Mouse (Mus musculus) forebrain, embryonic 15.5 days (tissue): ENCODE results near the gene Irak1. TPM values are rescaled to one million over a fixed set of nuclear protein-coding genes. Genes with fewer than 3 reads are reported as not detected.
A peak's percentile ranks its signal among the peaks of the same experiment; 100 is the strongest.

Source experiments
- ATAC-seq: fragments of 200-750 bp; cut with Nextera tagmentation; replicated peaks from 2 replicates; pipeline ENCODE4 v1.8.0; 2017; ENCODE audit warnings: mild to moderate bottlenecking, moderate TSS enrichment, moderate library complexity
- H3K27ac ChIP-seq: fragments of 300-500 bp; sonication (generic); replicated peaks from 2 replicates; pipeline ENCODE4 v1.5.1; 2015; ENCODE audit warnings: mild to moderate bottlenecking, inconsistent platforms
- H3K27me3 ChIP-seq: fragments of 300-500 bp; sonication (generic); 2 replicates; pipeline ENCODE4 v1.6.1; 2015; ENCODE audit warnings: inconsistent platforms
- H3K36me3 ChIP-seq: fragments of 300-500 bp; sonication (generic); 2 replicates; pipeline ENCODE4 v1.6.1; 2015; ENCODE audit warnings: mild to moderate bottlenecking, inconsistent platforms
- H3K4me1 ChIP-seq: fragments of 300-500 bp; sonication (generic); 2 replicates; pipeline ENCODE4 v1.6.1; 2015; ENCODE audit warnings: inconsistent platforms
- H3K4me2 ChIP-seq: fragments of 300-500 bp; sonication (generic); replicated peaks from 2 replicates; pipeline ENCODE4 v1.6.1; 2015; ENCODE audit warnings: mild to moderate bottlenecking, inconsistent platforms
- H3K4me3 ChIP-seq: fragments of 300-500 bp; sonication (generic); 2 replicates; pipeline ENCODE4 v1.5.1; 2015; ENCODE audit warnings: mild to moderate bottlenecking, inconsistent platforms
- H3K9ac ChIP-seq: fragments of 300-500 bp; sonication (generic); replicated peaks from 2 replicates; pipeline ENCODE4 v1.6.1; 2015; ENCODE audit warnings: mild to moderate bottlenecking, inconsistent platforms
- H3K9me3 ChIP-seq: fragments of 300-500 bp; sonication (generic); 2 replicates; pipeline ENCODE4 v1.6.1; 2016; ENCODE audit warnings: inconsistent platforms
- WGBS: fragments of 180-500 bp; shearing (Covaris S2); methylation state at CpG from one replicate; pipeline ENCODE4 v1.1.7; 2015; ENCODE audit warnings: mixed read lengths; 5-methylcytosine and 5-hydroxymethylcytosine counted together
- polyA plus RNA-seq: library from polyadenylated mRNA; unstranded; fragments of >200 nt; fragmentation: Nextera tagmentation; extraction: Ambion mirVana; gene quantifications from 2 replicates; pipeline ENCODE4 v1.2.1, GENCODE M21; 2015

Gene Irak1
- polyA plus RNA-seq = 33.3 and 38.2 TPM in 2 replicates

- H3K4me3 ChIP-seq = peak within 1 kb of the TSS; percentile 64
- no peaks in the 10 kb centered on the region for H3K36me3 ChIP-seq
- H3K27me3 ChIP-seq = no peaks in the 10 kb centered on the region
- peak within 1 kb of the TSS; percentile 79 for H3K9ac ChIP-seq
- H3K9me3 ChIP-seq = no peaks in the 10 kb centered on the region
- H3K4me2 ChIP-seq = peak within 1 kb of the TSS; percentile 54
- peak; percentile 88 for ATAC-seq
- H3K4me1 ChIP-seq = peaks cover 6% of the 10 kb centered on the region
- 22% methylated on average over 70 of the region's 72 CpGs for WGBS
- peak within 1 kb of the TSS; percentile 86 for H3K27ac ChIP-seq
Measured at GRCm38 (mm10) chrX:74023188-74024049, at the start of gene Irak1. TSS of gene Irak1 (minus strand) at chrX:74023918.

- Histone ChIP-seq H3K27me3 (no peaks in the 10 kb centered on the region), H3K4me3 (no peak overlapping the region), H3K27ac (no peak overlapping the region), H3K4me2 (no peak overlapping the region), H3K9me3 (no peaks in the 10 kb centered on the region), H3K36me3 (no peaks in the 10 kb centered on the region), H3K9ac (no peak overlapping the region), H3K4me1 (no peaks in the 10 kb centered on the region)
- ATAC-seq = no peak
Measured at GRCm38 (mm10) chrX:74070794-74071193, 47.1 kb upstream of the Irak1 start.

GRCm38 (mm10) chrX:74067891-74068290 lies 44.2 kb upstream of the Irak1 start:
- WGBS = 73% methylated on average over 9 of the region's 9 CpGs
- Histone ChIP-seq H3K4me3 (no peak overlapping the region), H3K9me3 (no peaks in the 10 kb centered on the region), H3K9ac (no peak overlapping the region), H3K4me2 (no peak overlapping the region), H3K27ac (no peak overlapping the region), H3K36me3 (no peaks in the 10 kb centered on the region), H3K4me1 (no peaks in the 10 kb centered on the region), H3K27me3 (no peaks in the 10 kb centered on the region)
- ATAC-seq = no peak

GRCm38 (mm10) chrX:74045107-74045506 lies 21.4 kb upstream of the Irak1 start:
- no peak overlapping the region for H3K27ac ChIP-seq
- H3K4me2 ChIP-seq = no peak overlapping the region
- no peaks in the 10 kb centered on the region for H3K36me3 ChIP-seq
- H3K9ac ChIP-seq = no peak overlapping the region
- H3K27me3 ChIP-seq = no peaks in the 10 kb centered on the region
- no peaks in the 10 kb centered on the region for H3K9me3 ChIP-seq
- no peak for ATAC-seq
- H3K4me1 ChIP-seq = no peaks in the 10 kb centered on the region
- no peak overlapping the region for H3K4me3 ChIP-seq
- 63% methylated on average over 1 of the region's 1 CpGs for WGBS

GRCm38 (mm10) chrX:74037702-74038375 lies 14.1 kb upstream of the Irak1 start:
- H3K4me3 ChIP-seq = no peak overlapping the region
- ATAC-seq = no peak

GRCm38 (mm10) chrX:74030000-74030399 lies 6.3 kb upstream of the Irak1 start:
- no peaks in the 10 kb centered on the region for H3K4me1 ChIP-seq
- H3K9me3 ChIP-seq = no peaks in the 10 kb centered on the region
- no peak overlapping the region for H3K27ac ChIP-seq
- no peak overlapping the region for H3K4me2 ChIP-seq
- no peak overlapping the region for H3K4me3 ChIP-seq
- H3K27me3 ChIP-seq = no peaks in the 10 kb centered on the region
- ATAC-seq = no peak
- WGBS = 47% methylated on average over 1 of the region's 1 CpGs
- H3K9ac ChIP-seq = no peak overlapping the region
- no peaks in the 10 kb centered on the region for H3K36me3 ChIP-seq

More at GRCm38 (mm10) chrX:74037702-74038375, 14.1 kb upstream of the Irak1 start:
- no peak overlapping the region for H3K9ac ChIP-seq
- peaks cover 16% of the 10 kb centered on the region for H3K36me3 ChIP-seq
- no peak overlapping the region for H3K27ac ChIP-seq
- H3K4me2 ChIP-seq = no peak overlapping the region
- no peaks in the 10 kb centered on the region for H3K9me3 ChIP-seq
- H3K27me3 ChIP-seq = no peaks in the 10 kb centered on the region
- WGBS = 75% methylated on average over 5 of the region's 5 CpGs
- H3K4me1 ChIP-seq = no peaks in the 10 kb centered on the region

GRCm38 (mm10) chrX:74022795-74023187 lies 927 bp downstream of the Irak1 start:
- 25% methylated on average over 6 of the region's 6 CpGs for WGBS
- H3K4me1 ChIP-seq = peaks cover 6% of the 10 kb centered on the region

GRCm38 (mm10) chrX:74014597-74014996 lies 9.1 kb downstream of the Irak1 start:
- H3K4me1 ChIP-seq = no peaks in the 10 kb centered on the region
- H3K9ac ChIP-seq = no peak overlapping the region
- no peak for ATAC-seq
- 0 out of 2 replicates have a peak, but pooled peaks cover 5% of the 10 kb centered on the region for H3K36me3 ChIP-seq
- no peak overlapping the region for H3K27ac ChIP-seq
- H3K9me3 ChIP-seq = no peaks in the 10 kb centered on the region
- H3K4me2 ChIP-seq = no peak overlapping the region
- no peak overlapping the region for H3K4me3 ChIP-seq
- WGBS = 94% methylated on average over 1 of the region's 1 CpGs
- no peaks in the 10 kb centered on the region for H3K27me3 ChIP-seq

More at GRCm38 (mm10) chrX:74022795-74023187, 927 bp downstream of the Irak1 start:
- no peak for ATAC-seq
- peak overlapping the region; percentile 79 for H3K9ac ChIP-seq
- H3K27me3 ChIP-seq = no peaks in the 10 kb centered on the region
- H3K27ac ChIP-seq = peak overlapping the region; percentile 86; the same call in 1 of the 2 replicates
- H3K36me3 ChIP-seq = 0 out of 2 replicates have a peak, but pooled peaks cover 3% of the 10 kb centered on the region
- H3K4me2 ChIP-seq = peak overlapping the region; percentile 54
- H3K9me3 ChIP-seq = no peaks in the 10 kb centered on the region
- peak overlapping the region; percentile 64 for H3K4me3 ChIP-seq

GRCm38 (mm10) chrX:74008063-74008462 lies 15.7 kb downstream of the Irak1 start:
- WGBS = 27% methylated on average over 8 of the region's 8 CpGs

GRCm38 (mm10) chrX:74006401-74006800 lies 17.3 kb downstream of the Irak1 start:
- Histone ChIP-seq H3K4me1 (no peaks in the 10 kb centered on the region), H3K9ac (no peak overlapping the region), H3K27ac (no peak overlapping the region), H3K9me3 (no peaks in the 10 kb centered on the region), H3K4me3 (no peak overlapping the region), H3K27me3 (no peaks in the 10 kb centered on the region), H3K36me3 (no peaks in the 10 kb centered on the region), H3K4me2 (no peak overlapping the region)
- no peak for ATAC-seq
- WGBS = 86% methylated on average over 21 of the region's 21 CpGs

More at GRCm38 (mm10) chrX:74008063-74008462, 15.7 kb downstream of the Irak1 start:
- no peak for ATAC-seq
- Histone ChIP-seq H3K27ac (no peak overlapping the region), H3K9me3 (no peaks in the 10 kb centered on the region), H3K4me1 (no peaks in the 10 kb centered on the region), H3K4me2 (no peak overlapping the region), H3K27me3 (no peaks in the 10 kb centered on the region), H3K36me3 (no peaks in the 10 kb centered on the region), H3K9ac (no peak overlapping the region), H3K4me3 (no peak overlapping the region)

GRCm38 (mm10) chrX:74003644-74004043 lies 20.1 kb downstream of the Irak1 start:
- H3K4me1 ChIP-seq = no peaks in the 10 kb centered on the region; the same call in 1 of the 2 replicates
- ATAC-seq = no peak
- no peaks in the 10 kb centered on the region for H3K9me3 ChIP-seq
- H3K4me2 ChIP-seq = no peak overlapping the region
- no peak overlapping the region for H3K4me3 ChIP-seq
- H3K9ac ChIP-seq = no peak overlapping the region
- H3K27ac ChIP-seq = no peak overlapping the region
- 65% methylated on average over 2 of the region's 2 CpGs for WGBS
- no peaks in the 10 kb centered on the region for H3K27me3 ChIP-seq
- H3K36me3 ChIP-seq = no peaks in the 10 kb centered on the region

GRCm38 (mm10) chrX:74001024-74001423 lies 22.7 kb downstream of the Irak1 start:
- 93% methylated on average over 3 of the region's 3 CpGs for WGBS
- Histone ChIP-seq H3K27me3 (no peaks in the 10 kb centered on the region), H3K9me3 (no peaks in the 10 kb centered on the region), H3K27ac (no peak overlapping the region), H3K4me1 (no peaks in the 10 kb centered on the region; the same call in 1 of the 2 replicates), H3K4me3 (no peak overlapping the region), H3K36me3 (no peaks in the 10 kb centered on the region), H3K9ac (no peak overlapping the region), H3K4me2 (no peak overlapping the region)
- ATAC-seq = no peak
